In genomic region chr12:8310992-8311391, GRCm38 (mm10) we compare ENCODE assay signal across 24 mouse cellular contexts. TPM values are rescaled to one million over a fixed set of nuclear protein-coding genes. Genes with fewer than 3 reads are reported as not detected.
DNase-seq lines count a peak whose midpoint lies in the region; ATAC-seq and TF ChIP-seq lines count a peak whose summit lies in the region.
"Had no signal": no experiment of that assay in that cellular context is flagged by ENCODE, and none has a peak within 500 bp of the region (broad histone marks: within the 10 kb centered on the region; RNA-seq: fewer than 3 reads in every experiment).

No protein-coding gene starts in this region.

- no peaks in the 10 kb centered on the region for H3K36me3 ChIP-seq in forebrain, embryonic 12.5 days (replicated peaks)
- no peaks in the 10 kb centered on the region for H3K36me3 ChIP-seq in forebrain, embryonic 16.5 days (ENCODE audit: control insufficient read depth, insufficient read depth)
- H3K36me3 ChIP-seq in kidney, postnatal 0 days (ENCODE audit: insufficient read depth, low read length), result no peaks in the 10 kb centered on the region
- H3K36me3 ChIP-seq: heart, embryonic 15.5 days; limb, embryonic 12.5 days; liver, embryonic 12.5 days had no signal

- H3K9ac ChIP-seq in forebrain, embryonic 12.5 days, result no peak overlapping the region
- no peak overlapping the region for H3K9ac ChIP-seq in forebrain, embryonic 16.5 days (replicated peaks; ENCODE audit: low read depth, low read length)
- H3K9ac ChIP-seq in kidney, postnatal 0 days (ENCODE audit: low read depth, low read length), result no peak overlapping the region
- H3K9ac ChIP-seq: forebrain, embryonic 13.5 days; heart, embryonic 15.5 days; limb, embryonic 12.5 days; liver, embryonic 12.5 days had no signal

- H3K4me2 ChIP-seq in forebrain, embryonic 12.5 days, result 0 out of 2 replicates have a peak overlapping the region, but pooled peaks have one; percentile 16
- H3K4me2 ChIP-seq in forebrain, embryonic 16.5 days (ENCODE audit: low read length), result no peak overlapping the region
- peak overlapping the region; percentile 23; the same call in 1 of the 2 replicates for H3K4me2 ChIP-seq in kidney, postnatal 0 days (ENCODE audit: low read length)
- H3K4me2 ChIP-seq: forebrain, embryonic 13.5 days; heart, embryonic 15.5 days; limb, embryonic 12.5 days; liver, embryonic 12.5 days had no signal

- peaks cover 13% of the 10 kb centered on the region for H3K4me1 ChIP-seq in forebrain, embryonic 12.5 days
- peaks cover 10% of the 10 kb centered on the region for H3K4me1 ChIP-seq in forebrain, embryonic 16.5 days (replicated peaks; ENCODE audit: control insufficient read depth, insufficient read depth, low read length)
- peaks cover 11% of the 10 kb centered on the region; the same call in 1 of the 2 replicates for H3K4me1 ChIP-seq in kidney, postnatal 0 days (replicated peaks; ENCODE audit: insufficient read depth, low read length)

- H3K4me3 ChIP-seq in forebrain, embryonic 12.5 days (replicated peaks), result no peak overlapping the region
- no peak overlapping the region for H3K4me3 ChIP-seq in forebrain, embryonic 16.5 days (replicated peaks; ENCODE audit: low read length)
- no peak overlapping the region for H3K4me3 ChIP-seq in kidney, postnatal 0 days (replicated peaks; ENCODE audit: low read depth, low read length)
- H3K4me3 ChIP-seq: forebrain, embryonic 13.5 days; heart, adult 2 months; heart, embryonic 15.5 days; limb, embryonic 12.5 days; liver, embryonic 12.5 days; megakaryocyte, embryonic 14.5 days had no signal

- H3K27ac ChIP-seq in forebrain, embryonic 12.5 days, result no peak overlapping the region
- no peak overlapping the region for H3K27ac ChIP-seq in forebrain, embryonic 16.5 days (ENCODE audit: low read length)
- H3K27ac ChIP-seq in kidney, postnatal 0 days, result no peak overlapping the region
- H3K27ac ChIP-seq: forebrain, embryonic 13.5 days; heart, adult 2 months; heart, embryonic 15.5 days; limb, embryonic 12.5 days; liver, embryonic 12.5 days had no signal

- no peak for ATAC-seq in forebrain, embryonic 12.5 days (ENCODE audit: low FRiP score)
- no peak for ATAC-seq in forebrain, embryonic 16.5 days
- no peak for ATAC-seq in kidney, postnatal 0 days (replicated peaks; ENCODE audit: low FRiP score, low read depth)
- ATAC-seq: forebrain, embryonic 13.5 days; intestine, embryonic 16.5 days; liver, embryonic 12.5 days had no signal

- peaks cover 45% of the 10 kb centered on the region for H3K27me3 ChIP-seq in forebrain, embryonic 12.5 days
- peaks cover 7% of the 10 kb centered on the region for H3K27me3 ChIP-seq in forebrain, embryonic 16.5 days (replicated peaks; ENCODE audit: control insufficient read depth, insufficient read depth, low read length)
- peaks cover 5% of the 10 kb centered on the region; the same call in 1 of the 2 replicates for H3K27me3 ChIP-seq in kidney, postnatal 0 days (ENCODE audit: insufficient read depth, low read length)

- no peak for DNase-seq in kidney, postnatal 0 days (ENCODE audit: low spot score)
- no peak for DNase-seq in kidney, postnatal 25 days
- DNase-seq in testis, postnatal 10 days (ENCODE audit: low spot score), result peak; percentile 63
- no peak for DNase-seq in testis, postnatal 14 days (ENCODE audit: low spot score)
- no peak for DNase-seq in yolk sac, embryonic 10.5 days (ENCODE audit: low spot score)
- DNase-seq: cerebellum, adult 11 months; cerebellum, postnatal 14 days; gastrocnemius, postnatal 25 days; heart, adult 2 months; heart, postnatal 4 days; kidney, postnatal 4 days; lung, adult 2 months; right cerebral cortex, postnatal 25 days; thymus, adult 2 months had no signal

- H3K9me3 ChIP-seq in forebrain, embryonic 12.5 days, result no peaks in the 10 kb centered on the region
- H3K9me3 ChIP-seq in forebrain, embryonic 16.5 days (ENCODE audit: control insufficient read depth, low read length), result no peaks in the 10 kb centered on the region
- no peaks in the 10 kb centered on the region for H3K9me3 ChIP-seq in kidney, postnatal 0 days (replicated peaks; ENCODE audit: low read length)
- H3K9me3 ChIP-seq: forebrain, embryonic 13.5 days; heart, embryonic 15.5 days; limb, embryonic 12.5 days; liver, embryonic 12.5 days; megakaryocyte, embryonic 14.5 days had no signal

- no peak for TF ChIP-seq CTCF in kidney, postnatal 0 days (IDR thresholded peaks at IDR 0.05; ENCODE audit: low read depth)

- 34% methylated on average over 17 of the region's 17 CpGs for WGBS in forebrain, embryonic 12.5 days
- 35% methylated on average over 17 of the region's 17 CpGs for WGBS in forebrain, embryonic 16.5 days
- 36% methylated on average over 17 of the region's 17 CpGs for WGBS in kidney, postnatal 0 days

RNA-seq across cellular contexts. Expression of gene Hs1bp3, which starts 2.2 kb away (rescaled TPM):
- 11.5 and 11.7 TPM in 2 replicates for polyA plus RNA-seq in forebrain, embryonic 12.5 days (2016; fragmentation: Nextera tagmentation; extraction: Ambion mirVana)
- 11.1 and 12.3 TPM in 2 replicates for polyA plus RNA-seq in forebrain, embryonic 16.5 days (2015; fragmentation: Nextera tagmentation; extraction: Ambion mirVana)
- polyA plus RNA-seq in kidney, postnatal 0 days (2015; fragmentation: Nextera tagmentation; extraction: Ambion mirVana), result 10.2 and 12.2 TPM in 2 replicates

RNA-seq across cellular contexts. Expression of gene Gdf7, which starts 9.2 kb away (rescaled TPM):
- 0.27 and 0.34 TPM in 2 replicates for polyA plus RNA-seq in forebrain, embryonic 12.5 days (2016; fragmentation: Nextera tagmentation; extraction: Ambion mirVana)
- polyA plus RNA-seq in forebrain, embryonic 16.5 days (2015; fragmentation: Nextera tagmentation; extraction: Ambion mirVana), result not detected in 2 replicates
- polyA plus RNA-seq in kidney, postnatal 0 days (2015; fragmentation: Nextera tagmentation; extraction: Ambion mirVana), result 2.3 and 3.1 TPM in 2 replicates
- polyA plus RNA-seq: forebrain, embryonic 13.5 days; heart, embryonic 15.5 days; intestine, embryonic 16.5 days; liver, embryonic 12.5 days; spleen, adult 2 months; stomach, embryonic 14.5 days had no signal
